Mouse (Mus musculus) neural tube, embryonic 11.5 days (tissue): ENCODE data around the gene Lamtor4. TPM values are rescaled to one million over a fixed set of nuclear protein-coding genes. Genes with fewer than 3 reads are reported as not detected.

Experiments used
- ATAC-seq: fragments of 200-750 bp; cut with Nextera tagmentation; 2 replicates; pipeline ENCODE4 v1.8.0; 2017; ENCODE audit warnings: moderate number of reproducible peaks, mild to moderate bottlenecking, moderate TSS enrichment, moderate library complexity; ENCODE audit not compliant: insufficient read depth, low FRiP score, low TSS enrichment
- DNase-seq: peaks from one replicate; pipeline ENCODE4 v3.0.0-alpha.2; 2015; ENCODE audit warnings: low spot score
- H3K27ac ChIP-seq: fragments of 300-500 bp; sonication (generic); 2 replicates; pipeline ENCODE4 v1.5.1; 2014; ENCODE audit warnings: low read depth, mild to moderate bottlenecking, low read length
- H3K27me3 ChIP-seq: fragments of 300-500 bp; sonication (generic); 2 replicates; pipeline ENCODE4 v1.6.1; 2014; ENCODE audit warnings: mild to moderate bottlenecking, low read length, mixed read lengths; ENCODE audit not compliant: control insufficient read depth, insufficient read depth
- H3K36me3 ChIP-seq: fragments of 300-500 bp; sonication (generic); 2 replicates; pipeline ENCODE4 v1.6.1; 2014; ENCODE audit warnings: mild to moderate bottlenecking, low read length, moderate library complexity, mixed read lengths; ENCODE audit not compliant: control insufficient read depth, insufficient read depth
- H3K4me1 ChIP-seq: fragments of 300-500 bp; sonication (generic); 2 replicates; pipeline ENCODE4 v1.6.1; 2014; ENCODE audit warnings: low read length, mixed read lengths; ENCODE audit not compliant: control insufficient read depth, insufficient read depth
- H3K4me2 ChIP-seq: fragments of 300-500 bp; sonication (generic); 2 replicates; pipeline ENCODE4 v1.6.1; 2014; ENCODE audit warnings: low read depth, mild to moderate bottlenecking, moderate library complexity
- H3K4me3 ChIP-seq: fragments of 300-500 bp; sonication (generic); 2 replicates; pipeline ENCODE4 v1.5.1; 2014; ENCODE audit warnings: low read depth, low read length
- H3K9ac ChIP-seq: fragments of 300-500 bp; sonication (generic); 2 replicates; pipeline ENCODE4 v1.6.1; 2014; ENCODE audit warnings: mild to moderate bottlenecking, low read length
- H3K9me3 ChIP-seq: fragments of 300-500 bp; sonication (generic); 2 replicates; pipeline ENCODE4 v1.6.1; 2016; ENCODE audit warnings: low read length; ENCODE audit not compliant: control insufficient read depth
- WGBS: fragments of 180-500 bp; shearing (Covaris S2); extraction: QIAGEN DNeasy Blood & Tissue Kit; methylation state at CpG from one replicate; pipeline ENCODE4 v1.1.7; 2014; 5-methylcytosine and 5-hydroxymethylcytosine counted together
- polyA plus RNA-seq: library from polyadenylated mRNA; unstranded; fragments of >200 nt; fragmentation: Nextera tagmentation; extraction: Ambion mirVana; gene quantifications from 2 replicates; pipeline ENCODE4 v1.2.1, GENCODE M21; 2014

The Lamtor4 gene
- polyA plus RNA-seq, 1 experiment from 2014 or later = 53.5 TPM

GRCm38 (mm10) chr5:138227367-138227766, 27.9 kb upstream of the Lamtor4 start:
- Histone ChIP-seq H3K9me3 (no peaks in the 10 kb centered on the region), H3K4me1 (no peaks in the 10 kb centered on the region), H3K4me2 (no peak overlapping the region), H3K36me3 (no peaks in the 10 kb centered on the region), H3K9ac (no peak overlapping the region), H3K27me3 (no peaks in the 10 kb centered on the region), H3K27ac (no peak overlapping the region), H3K4me3 (no peak overlapping the region)
- no peak for ATAC-seq
- 82% methylated on average over 2 of the region's 2 CpGs for WGBS
- DNase-seq = no peak

- H3K9ac ChIP-seq = no peak overlapping the region
- H3K4me1 ChIP-seq = no peaks in the 10 kb centered on the region
- no peak overlapping the region for H3K4me3 ChIP-seq
- WGBS = 54% methylated on average over 3 of the region's 3 CpGs
- no peaks in the 10 kb centered on the region for H3K9me3 ChIP-seq
- no peaks in the 10 kb centered on the region for H3K27me3 ChIP-seq
- H3K4me2 ChIP-seq = no peak overlapping the region
- H3K36me3 ChIP-seq = no peaks in the 10 kb centered on the region
- no peak for DNase-seq
- no peak for ATAC-seq
- no peak overlapping the region for H3K27ac ChIP-seq
These were observed 27.3 kb upstream of the Lamtor4 start for GRCm38 (mm10) chr5:138228026-138228425.

- H3K4me2 ChIP-seq = no peak overlapping the region
- H3K9ac ChIP-seq = no peak overlapping the region
- no peak overlapping the region for H3K4me3 ChIP-seq
- ATAC-seq = no peak
- H3K4me1 ChIP-seq = no peaks in the 10 kb centered on the region
- no peaks in the 10 kb centered on the region for H3K27me3 ChIP-seq
- no peak overlapping the region for H3K27ac ChIP-seq
- no peaks in the 10 kb centered on the region for H3K36me3 ChIP-seq
- H3K9me3 ChIP-seq = no peaks in the 10 kb centered on the region
- WGBS = 90% methylated on average over 3 of the region's 3 CpGs
- no peak for DNase-seq
These were observed 25.8 kb upstream of the Lamtor4 start for GRCm38 (mm10) chr5:138229511-138229910.

- Histone ChIP-seq H3K4me1 (no peaks in the 10 kb centered on the region), H3K27ac (no peak overlapping the region), H3K9me3 (no peaks in the 10 kb centered on the region), H3K9ac (no peak overlapping the region), H3K36me3 (no peaks in the 10 kb centered on the region), H3K27me3 (no peaks in the 10 kb centered on the region), H3K4me3 (no peak overlapping the region), H3K4me2 (no peak overlapping the region)
- ATAC-seq (no peak), DNase-seq (no peak)
- WGBS = 87% methylated on average over 2 of the region's 2 CpGs
These were observed 21.5 kb upstream of the Lamtor4 start for GRCm38 (mm10) chr5:138233778-138234177.

GRCm38 (mm10) chr5:138234224-138234623, 21.1 kb upstream of the Lamtor4 start:
- no peaks in the 10 kb centered on the region for H3K4me1 ChIP-seq
- no peak for ATAC-seq

GRCm38 (mm10) chr5:138241511-138241910, 13.8 kb upstream of the Lamtor4 start:
- Histone ChIP-seq H3K4me3 (no peak overlapping the region), H3K36me3 (no peaks in the 10 kb centered on the region), H3K4me2 (no peak overlapping the region), H3K4me1 (no peaks in the 10 kb centered on the region), H3K27me3 (no peaks in the 10 kb centered on the region), H3K9me3 (no peaks in the 10 kb centered on the region), H3K9ac (no peak overlapping the region), H3K27ac (no peak overlapping the region)
- ATAC-seq = no peak
- no peak for DNase-seq
- 34% methylated on average over 2 of the region's 2 CpGs for WGBS

More at GRCm38 (mm10) chr5:138234224-138234623, 21.1 kb upstream of the Lamtor4 start:
- H3K9ac ChIP-seq = no peak overlapping the region
- H3K36me3 ChIP-seq = no peaks in the 10 kb centered on the region
- no peaks in the 10 kb centered on the region for H3K9me3 ChIP-seq
- no peak overlapping the region for H3K4me3 ChIP-seq
- H3K27me3 ChIP-seq = no peaks in the 10 kb centered on the region
- H3K4me2 ChIP-seq = no peak overlapping the region
- H3K27ac ChIP-seq = no peak overlapping the region
- no peak for DNase-seq

GRCm38 (mm10) chr5:138251144-138251543, 4.1 kb upstream of the Lamtor4 start:
- no peaks in the 10 kb centered on the region for H3K9me3 ChIP-seq
- H3K4me2 ChIP-seq = no peak overlapping the region
- no peak for ATAC-seq
- H3K9ac ChIP-seq = no peak overlapping the region
- H3K27me3 ChIP-seq = no peaks in the 10 kb centered on the region
- DNase-seq = no peak
- H3K4me3 ChIP-seq = no peak overlapping the region
- peaks cover 3% of the 10 kb centered on the region for H3K4me1 ChIP-seq
- H3K36me3 ChIP-seq = no peaks in the 10 kb centered on the region
- 85% methylated on average over 12 of the region's 12 CpGs for WGBS
- H3K27ac ChIP-seq = no peak overlapping the region

GRCm38 (mm10) chr5:138253061-138253460, 2.2 kb upstream of the Lamtor4 start:
- DNase-seq = no peak
- Histone ChIP-seq H3K9me3 (no peaks in the 10 kb centered on the region), H3K27ac (no peak overlapping the region), H3K4me3 (no peak overlapping the region), H3K4me2 (no peak overlapping the region), H3K9ac (no peak overlapping the region), H3K4me1 (peaks cover 7% of the 10 kb centered on the region), H3K36me3 (no peaks in the 10 kb centered on the region), H3K27me3 (no peaks in the 10 kb centered on the region)
- no peak for ATAC-seq
- 91% methylated on average over 3 of the region's 3 CpGs for WGBS

- no peak for DNase-seq
- Histone ChIP-seq H3K27ac (peak overlapping the region; percentile 28; the same call in 1 of the 2 replicates), H3K9me3 (no peaks in the 10 kb centered on the region), H3K27me3 (no peaks in the 10 kb centered on the region), H3K9ac (peak overlapping the region; percentile 53), H3K4me2 (peak overlapping the region; percentile 77), H3K4me3 (peak overlapping the region; percentile 60), H3K4me1 (peaks cover 7% of the 10 kb centered on the region), H3K36me3 (peaks cover 10% of the 10 kb centered on the region)
- 36% methylated on average over 7 of the region's 7 CpGs for WGBS
- ATAC-seq = no peak; the same call in 1 of the 2 replicates
These were observed 799 bp downstream of the Lamtor4 start for GRCm38 (mm10) chr5:138256094-138256467.
